Mouse (Mus musculus): Measurements from ENCODE around the gene Fbxw11. TPM values are rescaled to one million over a fixed set of nuclear protein-coding genes. Genes with fewer than 3 reads are reported as not detected.
A peak's percentile ranks its signal among the peaks of the same experiment; 100 is the strongest.
"Not testable (repeated sequence)": the region's sequence is repeated elsewhere in the genome, so short reads cannot be mapped to it uniquely, and the experiment has no call there.

Fbxw11 gene
- polyA plus RNA-seq, 1 experiment from 2014 or later: 59.0 TPM

GRCm38 (mm10) chr11:32679091-32679490, 36.6 kb downstream of the Fbxw11 start:
- 89% methylated on average over 4 of the region's 4 CpGs for WGBS
- H3K27ac ChIP-seq (ENCODE audit: low read length); ATAC-seq; H3K9ac ChIP-seq (ENCODE audit: low read depth, low read length); H3K36me3 ChIP-seq (ENCODE audit: control insufficient read depth, insufficient read depth, low read length); H3K4me3 ChIP-seq (ENCODE audit: low read length); H3K27me3 ChIP-seq (replicated peaks; ENCODE audit: control insufficient read depth, insufficient read depth, low read length); H3K4me2 ChIP-seq (ENCODE audit: low read depth, low read length); H3K9me3 ChIP-seq (ENCODE audit: control insufficient read depth, low read length): not testable (repeated sequence)
- peaks cover 28% of the 10 kb centered on the region for H3K4me1 ChIP-seq (ENCODE audit: control insufficient read depth, insufficient read depth, low read length)

- ATAC-seq: no peak
- H3K4me3 ChIP-seq (ENCODE audit: low read length): no peak overlapping the region
- H3K27me3 ChIP-seq (replicated peaks; ENCODE audit: control insufficient read depth, insufficient read depth, low read length): no peaks in the 10 kb centered on the region
- WGBS: 73% methylated on average over 4 of the region's 4 CpGs
- peaks cover 35% of the 10 kb centered on the region for H3K4me1 ChIP-seq (ENCODE audit: control insufficient read depth, insufficient read depth, low read length)
- no peaks in the 10 kb centered on the region for H3K9me3 ChIP-seq (ENCODE audit: control insufficient read depth, low read length)
- H3K4me2 ChIP-seq (ENCODE audit: low read depth, low read length): no peak overlapping the region
- H3K9ac ChIP-seq (ENCODE audit: low read depth, low read length): no peak overlapping the region
- 0 out of 2 replicates have a peak overlapping the region, but pooled peaks have one; percentile 14 for H3K27ac ChIP-seq (ENCODE audit: low read length)
- no peaks in the 10 kb centered on the region for H3K36me3 ChIP-seq (ENCODE audit: control insufficient read depth, insufficient read depth, low read length)
Observed at GRCm38 (mm10) chr11:32680014-32680413, 37.5 kb downstream of the Fbxw11 start.

DNA sequence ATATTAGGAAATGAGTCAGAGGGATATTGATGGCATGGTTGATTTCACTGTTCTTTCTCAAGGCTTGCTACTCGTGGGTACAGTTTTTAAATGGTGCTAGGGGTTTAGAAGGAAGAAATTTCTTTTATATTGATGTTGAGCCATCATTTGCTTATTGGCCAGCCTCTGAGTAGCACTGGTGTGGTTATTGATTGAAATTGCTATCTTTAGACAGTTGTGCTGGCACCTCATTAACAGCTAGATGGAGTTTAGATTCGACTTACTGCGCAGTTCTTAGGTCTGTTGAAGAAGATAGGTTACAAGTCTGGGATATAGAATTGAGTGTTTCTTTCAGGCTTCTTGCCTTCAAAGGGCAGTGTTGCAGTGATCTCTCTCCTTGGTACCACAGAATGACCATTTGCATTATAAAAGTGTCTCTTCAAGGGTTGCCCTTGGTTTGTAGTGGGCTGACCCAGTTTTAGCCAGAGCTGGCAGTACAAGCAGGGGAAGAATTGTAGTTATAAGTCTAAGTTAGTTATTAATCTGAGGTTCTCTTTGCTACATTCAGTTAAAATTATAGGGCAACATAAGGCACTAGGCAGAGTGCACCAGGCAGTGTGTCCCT, 38.8 kb downstream of the Fbxw11 start:
- no peak overlapping the region for H3K4me3 ChIP-seq (ENCODE audit: low read length)
- no peak overlapping the region for H3K9ac ChIP-seq (ENCODE audit: low read depth, low read length)
- H3K27me3 ChIP-seq (replicated peaks; ENCODE audit: control insufficient read depth, insufficient read depth, low read length): no peaks in the 10 kb centered on the region
- H3K4me1 ChIP-seq (ENCODE audit: control insufficient read depth, insufficient read depth, low read length): peaks cover 35% of the 10 kb centered on the region
- no peak overlapping the region for H3K4me2 ChIP-seq (ENCODE audit: low read depth, low read length)
- no peak overlapping the region for H3K27ac ChIP-seq (ENCODE audit: low read length)
- no peaks in the 10 kb centered on the region for H3K9me3 ChIP-seq (ENCODE audit: control insufficient read depth, low read length)
- WGBS: 50% methylated on average over 3 of the region's 3 CpGs
- H3K36me3 ChIP-seq (ENCODE audit: control insufficient read depth, insufficient read depth, low read length): no peaks in the 10 kb centered on the region
- no peak for ATAC-seq

GRCm38 (mm10) chr11:32682335-32683102, 40.0 kb downstream of the Fbxw11 start:
- Histone ChIP-seq H3K4me2 (ENCODE audit: low read depth, low read length) (no peak overlapping the region), H3K27ac (ENCODE audit: low read length) (no peak overlapping the region), H3K4me1 (ENCODE audit: control insufficient read depth, insufficient read depth, low read length) (peaks cover 35% of the 10 kb centered on the region), H3K27me3 (replicated peaks; ENCODE audit: control insufficient read depth, insufficient read depth, low read length) (no peaks in the 10 kb centered on the region), H3K4me3 (ENCODE audit: low read length) (no peak overlapping the region), H3K36me3 (ENCODE audit: control insufficient read depth, insufficient read depth, low read length) (no peaks in the 10 kb centered on the region), H3K9me3 (ENCODE audit: control insufficient read depth, low read length) (no peaks in the 10 kb centered on the region), H3K9ac (ENCODE audit: low read depth, low read length) (no peak overlapping the region)
- no peak for ATAC-seq
- WGBS: 74% methylated on average over 5 of the region's 5 CpGs

GRCm38 (mm10) chr11:32684690-32685254, 42.2 kb downstream of the Fbxw11 start:
- peaks cover 25% of the 10 kb centered on the region for H3K4me1 ChIP-seq (ENCODE audit: control insufficient read depth, insufficient read depth, low read length)
- no peaks in the 10 kb centered on the region for H3K9me3 ChIP-seq (ENCODE audit: control insufficient read depth, low read length)
- 69% methylated on average over 3 of the region's 3 CpGs for WGBS

GRCm38 (mm10) chr11:32688245-32688855, 45.8 kb downstream of the Fbxw11 start:
- Histone ChIP-seq H3K4me1 (ENCODE audit: control insufficient read depth, insufficient read depth, low read length) (peaks cover 9% of the 10 kb centered on the region; the same call in 1 of the 2 replicates), H3K27ac (ENCODE audit: low read length) (no peak overlapping the region), H3K36me3 (ENCODE audit: control insufficient read depth, insufficient read depth, low read length) (no peaks in the 10 kb centered on the region), H3K9me3 (ENCODE audit: control insufficient read depth, low read length) (no peaks in the 10 kb centered on the region), H3K4me3 (ENCODE audit: low read length) (no peak overlapping the region), H3K27me3 (replicated peaks; ENCODE audit: control insufficient read depth, insufficient read depth, low read length) (no peaks in the 10 kb centered on the region), H3K4me2 (ENCODE audit: low read depth, low read length) (no peak overlapping the region), H3K9ac (ENCODE audit: low read depth, low read length) (no peak overlapping the region)
- ATAC-seq: no peak
- WGBS: 96% methylated on average over 2 of the region's 2 CpGs

More at GRCm38 (mm10) chr11:32684690-32685254, 42.2 kb downstream of the Fbxw11 start:
- no peaks in the 10 kb centered on the region for H3K36me3 ChIP-seq (ENCODE audit: control insufficient read depth, insufficient read depth, low read length)
- H3K27ac ChIP-seq (ENCODE audit: low read length): no peak overlapping the region
- peak; percentile 39; the same call in 1 of the 2 replicates for ATAC-seq
- no peak overlapping the region for H3K4me3 ChIP-seq (ENCODE audit: low read length)
- no peak overlapping the region for H3K9ac ChIP-seq (ENCODE audit: low read depth, low read length)
- no peaks in the 10 kb centered on the region for H3K27me3 ChIP-seq (replicated peaks; ENCODE audit: control insufficient read depth, insufficient read depth, low read length)
- H3K4me2 ChIP-seq (ENCODE audit: low read depth, low read length): no peak overlapping the region

DNA sequence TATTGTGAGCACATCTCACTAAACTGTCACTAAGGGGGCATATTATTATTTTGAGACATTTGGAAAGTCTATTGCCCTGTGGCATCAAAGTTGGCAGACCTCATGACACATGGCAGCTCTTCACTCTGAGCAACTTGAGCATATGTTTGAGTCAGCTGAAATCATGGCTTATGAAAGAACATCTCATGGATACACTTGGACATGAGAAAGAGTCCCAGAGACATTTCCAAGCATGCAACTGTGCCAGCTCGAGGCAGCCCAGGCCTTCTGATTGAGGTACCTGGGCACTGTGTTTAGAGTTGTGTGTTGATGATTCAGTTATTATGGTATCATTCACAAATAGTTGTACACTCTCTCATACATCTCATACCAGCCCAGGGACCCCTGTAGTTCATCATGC, 47.0 kb downstream of the Fbxw11 start:
- Histone ChIP-seq H3K9ac (ENCODE audit: low read depth, low read length) (no peak overlapping the region), H3K27me3 (replicated peaks; ENCODE audit: control insufficient read depth, insufficient read depth, low read length) (no peaks in the 10 kb centered on the region), H3K4me2 (ENCODE audit: low read depth, low read length) (no peak overlapping the region), H3K36me3 (ENCODE audit: control insufficient read depth, insufficient read depth, low read length) (no peaks in the 10 kb centered on the region), H3K4me3 (ENCODE audit: low read length) (no peak overlapping the region), H3K9me3 (ENCODE audit: control insufficient read depth, low read length) (no peaks in the 10 kb centered on the region), H3K4me1 (ENCODE audit: control insufficient read depth, insufficient read depth, low read length) (peaks cover 7% of the 10 kb centered on the region; the same call in 1 of the 2 replicates), H3K27ac (ENCODE audit: low read length) (no peak overlapping the region)
- ATAC-seq: no peak
- WGBS: 92% methylated on average over 1 of the region's 1 CpGs

DNA sequence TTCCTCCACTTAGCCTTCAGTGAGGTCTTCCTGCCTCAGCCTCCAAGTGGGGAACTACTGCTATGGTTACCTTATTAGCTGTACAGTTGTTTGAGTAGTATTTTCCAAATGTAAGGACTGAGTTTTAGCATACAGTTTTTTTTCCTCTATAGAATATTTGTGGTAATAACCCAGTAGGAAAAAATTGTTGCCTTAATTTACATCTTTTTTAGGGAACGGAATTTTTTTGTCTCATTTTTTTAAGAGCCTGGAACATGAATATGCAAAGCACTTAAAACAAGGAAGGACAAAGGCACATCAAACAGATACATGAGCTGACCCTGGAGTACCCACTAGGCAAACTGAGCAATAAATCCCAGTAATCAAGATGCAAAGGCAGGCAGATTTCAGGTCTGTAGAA, 50.3 kb downstream of the Fbxw11 start:
- 91% methylated on average over 1 of the region's 1 CpGs for WGBS
- H3K27ac ChIP-seq (ENCODE audit: low read length): no peak overlapping the region
- no peaks in the 10 kb centered on the region for H3K9me3 ChIP-seq (ENCODE audit: control insufficient read depth, low read length)
- H3K27me3 ChIP-seq (replicated peaks; ENCODE audit: control insufficient read depth, insufficient read depth, low read length): no peaks in the 10 kb centered on the region
- peaks cover 12% of the 10 kb centered on the region for H3K4me1 ChIP-seq (ENCODE audit: control insufficient read depth, insufficient read depth, low read length)
- ATAC-seq: no peak
- H3K36me3 ChIP-seq (ENCODE audit: control insufficient read depth, insufficient read depth, low read length): no peaks in the 10 kb centered on the region
- no peak overlapping the region for H3K9ac ChIP-seq (ENCODE audit: low read depth, low read length)
- H3K4me2 ChIP-seq (ENCODE audit: low read depth, low read length): no peak overlapping the region
- no peak overlapping the region for H3K4me3 ChIP-seq (ENCODE audit: low read length)

- no peaks in the 10 kb centered on the region for H3K36me3 ChIP-seq (ENCODE audit: control insufficient read depth, insufficient read depth, low read length)
- H3K4me1 ChIP-seq (ENCODE audit: control insufficient read depth, insufficient read depth, low read length): peaks cover 17% of the 10 kb centered on the region
- 35% methylated on average over 7 of the region's 7 CpGs for WGBS
- no peak overlapping the region for H3K9ac ChIP-seq (ENCODE audit: low read depth, low read length)
- no peaks in the 10 kb centered on the region for H3K27me3 ChIP-seq (replicated peaks; ENCODE audit: control insufficient read depth, insufficient read depth, low read length)
- no peak overlapping the region for H3K4me3 ChIP-seq (ENCODE audit: low read length)
- H3K9me3 ChIP-seq (ENCODE audit: control insufficient read depth, low read length): no peaks in the 10 kb centered on the region
- ATAC-seq: peak; percentile 81
- H3K27ac ChIP-seq (ENCODE audit: low read length): no peak overlapping the region
- H3K4me2 ChIP-seq (ENCODE audit: low read depth, low read length): no peak overlapping the region
Observed at GRCm38 (mm10) chr11:32693431-32694141, 51.1 kb downstream of the Fbxw11 start.
